Mouse (Mus musculus): ENCODE measurements around the gene Smoc1. TPM values are rescaled to one million over a fixed set of nuclear protein-coding genes. Genes with fewer than 3 reads are reported as not detected.

The Smoc1 gene
- polyA plus RNA-seq, 1 experiment from 2014 or later = 1.5 TPM

DNA sequence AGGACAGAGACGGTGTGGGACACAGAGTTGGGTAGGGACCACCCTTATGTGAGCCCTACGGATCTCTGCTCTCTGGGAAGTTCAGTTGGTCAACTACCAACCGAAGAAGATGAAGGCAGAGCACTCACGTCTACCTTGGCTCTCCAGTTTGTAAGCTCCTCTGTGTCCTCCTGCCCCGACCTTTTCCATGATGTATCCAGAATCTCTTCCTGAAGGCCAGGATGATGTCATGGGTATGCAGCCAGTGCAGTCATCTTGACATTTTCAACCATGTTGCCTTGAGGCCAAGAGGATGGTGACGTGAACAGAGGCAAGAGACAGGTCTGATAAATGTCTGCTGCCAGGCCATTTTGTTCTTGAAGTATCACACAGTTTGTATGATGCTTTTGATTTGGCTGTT, 111.6 kb downstream of the Smoc1 start:
- Histone ChIP-seq H3K27ac (ENCODE audit: low read depth, low read length) (no peak overlapping the region), H3K4me2 (no peak overlapping the region), H3K27me3 (ENCODE audit: control insufficient read depth, insufficient read depth, low read length) (no peaks in the 10 kb centered on the region), H3K36me3 (ENCODE audit: control insufficient read depth, insufficient read depth, low read length) (no peaks in the 10 kb centered on the region), H3K9me3 (replicated peaks; ENCODE audit: control insufficient read depth, low read length) (no peaks in the 10 kb centered on the region), H3K4me3 (ENCODE audit: low read depth, low read length) (no peak overlapping the region), H3K4me1 (ENCODE audit: control insufficient read depth, insufficient read depth, low read length) (no peaks in the 10 kb centered on the region), H3K9ac (ENCODE audit: low read depth, low read length) (no peak overlapping the region)
- no peak for ATAC-seq (replicated peaks; ENCODE audit: insufficient number of reproducible peaks, low FRiP score, low TSS enrichment)
- 74% methylated on average over 6 of the region's 6 CpGs for WGBS (ENCODE audit: insufficient replicate concordance)

DNA sequence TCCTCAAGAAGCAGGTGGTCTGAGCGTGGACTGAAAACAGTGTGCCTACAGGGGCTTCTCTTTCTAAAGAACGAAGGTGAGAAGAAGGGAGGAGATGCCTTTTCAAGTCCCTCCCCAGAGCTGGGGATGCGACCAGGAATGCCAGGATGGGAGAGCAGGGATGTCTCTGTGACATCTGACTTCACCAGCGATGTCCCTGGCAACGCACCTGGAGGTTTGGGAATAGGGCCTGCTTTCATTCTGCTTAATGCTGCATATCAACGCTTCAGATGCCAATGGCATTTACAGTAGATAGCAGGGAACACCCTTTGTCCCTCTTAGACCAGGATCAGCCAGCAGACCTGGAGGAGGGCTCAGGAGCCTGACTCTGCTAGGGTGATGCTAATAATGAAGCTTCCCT, 112.9 kb downstream of the Smoc1 start:
- Histone ChIP-seq H3K4me1 (ENCODE audit: control insufficient read depth, insufficient read depth, low read length) (peaks cover 5% of the 10 kb centered on the region; the same call in 1 of the 2 replicates), H3K9ac (ENCODE audit: low read depth, low read length) (no peak overlapping the region), H3K36me3 (ENCODE audit: control insufficient read depth, insufficient read depth, low read length) (no peaks in the 10 kb centered on the region), H3K27ac (ENCODE audit: low read depth, low read length) (no peak overlapping the region), H3K9me3 (replicated peaks; ENCODE audit: control insufficient read depth, low read length) (no peaks in the 10 kb centered on the region), H3K4me3 (ENCODE audit: low read depth, low read length) (no peak overlapping the region), H3K4me2 (no peak overlapping the region), H3K27me3 (ENCODE audit: control insufficient read depth, insufficient read depth, low read length) (no peaks in the 10 kb centered on the region)
- ATAC-seq (replicated peaks; ENCODE audit: insufficient number of reproducible peaks, low FRiP score, low TSS enrichment) = no peak
- WGBS (ENCODE audit: insufficient replicate concordance) = 75% methylated on average over 6 of the region's 6 CpGs

DNA sequence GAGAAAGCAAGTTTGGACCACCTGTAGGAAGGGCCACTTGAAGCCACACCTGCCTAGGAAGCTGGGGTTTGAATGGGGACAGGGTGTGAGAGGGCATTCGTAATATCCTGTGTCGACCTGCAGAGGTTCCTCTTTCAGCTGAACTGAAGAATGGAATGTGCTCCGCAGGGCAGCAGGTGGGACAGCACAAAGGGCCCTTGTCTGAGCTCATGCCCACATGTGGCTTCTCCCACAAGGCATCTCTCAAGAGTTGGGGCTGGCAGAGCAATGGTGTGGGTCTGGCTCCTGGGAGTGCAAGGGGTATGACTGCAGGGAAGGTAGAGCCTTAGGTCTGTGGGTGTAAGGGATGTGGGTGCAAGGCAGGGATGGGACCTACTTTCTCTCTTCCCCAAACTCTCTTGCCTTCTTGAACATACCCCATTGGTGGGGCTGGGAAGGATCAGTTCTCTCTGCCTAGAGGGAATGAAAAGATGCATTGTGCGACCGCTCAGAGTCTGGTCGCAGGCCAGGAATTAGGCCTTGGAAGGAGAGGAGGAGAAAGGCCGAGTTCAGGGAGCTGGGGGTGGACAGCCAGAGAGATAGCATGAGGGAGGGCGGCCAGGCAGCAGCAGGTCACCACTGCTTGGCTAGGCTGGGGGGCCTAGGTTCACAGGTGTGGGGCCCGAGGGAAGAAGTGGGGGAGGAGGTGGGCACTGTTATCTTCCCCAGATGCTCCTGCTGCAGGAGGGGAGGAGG, 114.2 kb downstream of the Smoc1 start:
- 42% methylated on average over 9 of the region's 9 CpGs for WGBS (ENCODE audit: insufficient replicate concordance)
- Histone ChIP-seq H3K4me2 (no peak overlapping the region), H3K9ac (ENCODE audit: low read depth, low read length) (no peak overlapping the region), H3K27ac (ENCODE audit: low read depth, low read length) (no peak overlapping the region), H3K4me3 (ENCODE audit: low read depth, low read length) (no peak overlapping the region), H3K36me3 (ENCODE audit: control insufficient read depth, insufficient read depth, low read length) (no peaks in the 10 kb centered on the region), H3K9me3 (replicated peaks; ENCODE audit: control insufficient read depth, low read length) (no peaks in the 10 kb centered on the region), H3K4me1 (ENCODE audit: control insufficient read depth, insufficient read depth, low read length) (peaks cover 6% of the 10 kb centered on the region; the same call in 1 of the 2 replicates), H3K27me3 (ENCODE audit: control insufficient read depth, insufficient read depth, low read length) (no peaks in the 10 kb centered on the region)
- ATAC-seq (replicated peaks; ENCODE audit: insufficient number of reproducible peaks, low FRiP score, low TSS enrichment) = no peak

GRCm38 (mm10) chr12:81141329-81141711, 114.7 kb downstream of the Smoc1 start:
- H3K27ac ChIP-seq (ENCODE audit: low read depth, low read length) = no peak overlapping the region
- no peak overlapping the region for H3K4me3 ChIP-seq (ENCODE audit: low read depth, low read length)
- no peak overlapping the region for H3K4me2 ChIP-seq
- no peak for ATAC-seq (replicated peaks; ENCODE audit: insufficient number of reproducible peaks, low FRiP score, low TSS enrichment)
- H3K9me3 ChIP-seq (replicated peaks; ENCODE audit: control insufficient read depth, low read length) = no peaks in the 10 kb centered on the region
- no peaks in the 10 kb centered on the region for H3K27me3 ChIP-seq (ENCODE audit: control insufficient read depth, insufficient read depth, low read length)
- 47% methylated on average over 7 of the region's 7 CpGs for WGBS (ENCODE audit: insufficient replicate concordance)
- no peaks in the 10 kb centered on the region for H3K36me3 ChIP-seq (ENCODE audit: control insufficient read depth, insufficient read depth, low read length)
- no peak overlapping the region for H3K9ac ChIP-seq (ENCODE audit: low read depth, low read length)
- peaks cover 6% of the 10 kb centered on the region; the same call in 1 of the 2 replicates for H3K4me1 ChIP-seq (ENCODE audit: control insufficient read depth, insufficient read depth, low read length)

- WGBS (ENCODE audit: insufficient replicate concordance) = 79% methylated on average over 3 of the region's 3 CpGs
- Histone ChIP-seq H3K9me3 (replicated peaks; ENCODE audit: control insufficient read depth, low read length) (no peaks in the 10 kb centered on the region), H3K36me3 (ENCODE audit: control insufficient read depth, insufficient read depth, low read length) (no peaks in the 10 kb centered on the region), H3K27me3 (ENCODE audit: control insufficient read depth, insufficient read depth, low read length) (no peaks in the 10 kb centered on the region), H3K4me3 (ENCODE audit: low read depth, low read length) (no peak overlapping the region), H3K4me2 (no peak overlapping the region), H3K9ac (ENCODE audit: low read depth, low read length) (no peak overlapping the region), H3K4me1 (ENCODE audit: control insufficient read depth, insufficient read depth, low read length) (peaks cover 6% of the 10 kb centered on the region; the same call in 1 of the 2 replicates), H3K27ac (ENCODE audit: low read depth, low read length) (no peak overlapping the region)
- ATAC-seq (replicated peaks; ENCODE audit: insufficient number of reproducible peaks, low FRiP score, low TSS enrichment) = no peak
Observed at GRCm38 (mm10) chr12:81142231-81142630, 115.6 kb downstream of the Smoc1 start.

GRCm38 (mm10) chr12:81144201-81144600, 117.6 kb downstream of the Smoc1 start:
- no peaks in the 10 kb centered on the region for H3K36me3 ChIP-seq (ENCODE audit: control insufficient read depth, insufficient read depth, low read length)
- ATAC-seq (replicated peaks; ENCODE audit: insufficient number of reproducible peaks, low FRiP score, low TSS enrichment) = 0 out of 2 replicates have a peak, but pooled peaks have one; percentile 18
- H3K4me1 ChIP-seq (ENCODE audit: control insufficient read depth, insufficient read depth, low read length) = peaks cover 6% of the 10 kb centered on the region; the same call in 1 of the 2 replicates
- H3K27ac ChIP-seq (ENCODE audit: low read depth, low read length) = no peak overlapping the region
- WGBS (ENCODE audit: insufficient replicate concordance) = 32% methylated on average over 10 of the region's 10 CpGs
- no peaks in the 10 kb centered on the region for H3K9me3 ChIP-seq (replicated peaks; ENCODE audit: control insufficient read depth, low read length)
- H3K27me3 ChIP-seq (ENCODE audit: control insufficient read depth, insufficient read depth, low read length) = no peaks in the 10 kb centered on the region
- H3K9ac ChIP-seq (ENCODE audit: low read depth, low read length) = no peak overlapping the region
- H3K4me3 ChIP-seq (ENCODE audit: low read depth, low read length) = no peak overlapping the region
- H3K4me2 ChIP-seq = peak overlapping the region; percentile 44

DNA sequence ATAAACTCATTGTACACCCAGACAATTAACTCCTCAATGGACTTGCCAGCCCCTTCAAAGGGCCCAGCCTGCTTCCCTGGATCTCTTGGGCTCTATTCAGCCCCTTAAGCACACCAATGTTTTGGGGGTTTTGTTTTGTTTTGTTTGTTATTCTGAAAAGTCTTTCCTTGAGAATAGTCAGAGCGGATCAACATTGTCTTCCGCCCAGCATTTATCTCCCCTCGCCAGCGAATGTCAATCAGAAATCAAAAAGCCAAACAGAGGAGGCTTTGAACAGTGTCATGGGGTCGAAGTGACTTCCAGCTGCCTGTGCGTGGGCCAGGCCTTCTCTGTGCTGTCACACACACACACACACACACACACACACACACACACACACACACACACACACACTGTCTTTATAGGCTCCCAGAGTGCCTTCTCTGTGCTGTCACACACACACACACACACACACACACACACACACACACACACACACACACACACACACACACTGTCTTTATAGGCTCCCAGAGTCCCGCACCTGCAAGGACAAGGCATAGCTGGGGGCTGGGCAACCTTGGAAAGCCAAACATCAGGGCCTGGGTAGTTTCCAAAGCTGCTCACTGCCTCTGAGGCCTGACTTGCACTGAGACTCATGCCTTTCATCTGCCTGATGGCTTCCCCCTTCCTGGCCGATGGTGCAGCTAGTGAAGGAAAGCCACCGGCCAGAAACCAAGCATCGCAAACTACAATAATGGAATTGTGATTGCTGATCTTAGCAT, 120.0 kb downstream of the Smoc1 start:
- no peak overlapping the region for H3K4me2 ChIP-seq
- no peaks in the 10 kb centered on the region for H3K9me3 ChIP-seq (replicated peaks; ENCODE audit: control insufficient read depth, low read length)
- ATAC-seq (replicated peaks; ENCODE audit: insufficient number of reproducible peaks, low FRiP score, low TSS enrichment) = no peak
- no peak overlapping the region for H3K4me3 ChIP-seq (ENCODE audit: low read depth, low read length)
- H3K27me3 ChIP-seq (ENCODE audit: control insufficient read depth, insufficient read depth, low read length) = no peaks in the 10 kb centered on the region
- no peak overlapping the region for H3K9ac ChIP-seq (ENCODE audit: low read depth, low read length)
- H3K27ac ChIP-seq (ENCODE audit: low read depth, low read length) = no peak overlapping the region
- WGBS (ENCODE audit: insufficient replicate concordance) = 48% methylated on average over 10 of the region's 10 CpGs
- no peaks in the 10 kb centered on the region for H3K36me3 ChIP-seq (ENCODE audit: control insufficient read depth, insufficient read depth, low read length)
- peaks cover 6% of the 10 kb centered on the region; the same call in 1 of the 2 replicates for H3K4me1 ChIP-seq (ENCODE audit: control insufficient read depth, insufficient read depth, low read length)

DNA sequence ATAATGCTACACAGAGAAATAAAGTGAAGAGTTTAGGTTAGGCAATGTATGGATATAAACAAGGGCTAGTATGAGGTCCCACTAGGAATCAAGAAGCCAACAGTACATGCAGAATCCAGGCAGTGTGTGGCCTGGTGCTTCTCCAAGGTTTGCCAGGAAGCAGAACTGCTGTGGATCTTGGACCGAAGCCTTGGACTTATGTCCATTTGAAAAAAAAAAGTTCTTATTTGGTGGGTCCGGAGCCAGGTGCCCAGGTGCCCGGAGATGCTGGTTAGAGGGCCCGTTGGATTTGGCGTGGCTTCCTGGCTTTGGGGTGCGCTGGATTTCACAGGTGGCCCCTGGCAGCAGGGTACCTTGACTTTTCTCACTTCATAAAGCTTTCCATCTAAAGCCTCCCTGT, 121.3 kb downstream of the Smoc1 start:
- Histone ChIP-seq H3K36me3 (ENCODE audit: control insufficient read depth, insufficient read depth, low read length) (no peaks in the 10 kb centered on the region), H3K27me3 (ENCODE audit: control insufficient read depth, insufficient read depth, low read length) (no peaks in the 10 kb centered on the region), H3K4me1 (ENCODE audit: control insufficient read depth, insufficient read depth, low read length) (peaks cover 6% of the 10 kb centered on the region; the same call in 1 of the 2 replicates), H3K4me3 (ENCODE audit: low read depth, low read length) (no peak overlapping the region), H3K9ac (ENCODE audit: low read depth, low read length) (no peak overlapping the region), H3K4me2 (no peak overlapping the region), H3K27ac (ENCODE audit: low read depth, low read length) (no peak overlapping the region), H3K9me3 (replicated peaks; ENCODE audit: control insufficient read depth, low read length) (no peaks in the 10 kb centered on the region)
- no peak for ATAC-seq (replicated peaks; ENCODE audit: insufficient number of reproducible peaks, low FRiP score, low TSS enrichment)
- WGBS (ENCODE audit: insufficient replicate concordance) = 91% methylated on average over 6 of the region's 6 CpGs
